Mouse (Mus musculus) hindbrain, embryonic 13.5 days (tissue): ENCODE data around the gene Gm20441. TPM values are rescaled to one million over a fixed set of nuclear protein-coding genes. Genes with fewer than 3 reads are reported as not detected.

Experiments used
- ATAC-seq: fragments of 200-750 bp; cut with Nextera tagmentation; 2 replicates; pipeline ENCODE4 v1.8.0; 2017; ENCODE audit warnings: moderate TSS enrichment; ENCODE audit not compliant: low FRiP score
- H3K27ac ChIP-seq: fragments of 300-500 bp; sonication (generic); 2 replicates; pipeline ENCODE4 v1.5.1; 2015; ENCODE audit warnings: inconsistent platforms, mild to moderate bottlenecking, moderate library complexity
- H3K27me3 ChIP-seq: fragments of 300-500 bp; sonication (generic); 2 replicates; pipeline ENCODE4 v1.6.1; 2015; ENCODE audit warnings: mild to moderate bottlenecking, inconsistent platforms
- H3K36me3 ChIP-seq: fragments of 300-500 bp; sonication (generic); 2 replicates; pipeline ENCODE4 v1.6.1; 2015; ENCODE audit warnings: mild to moderate bottlenecking, inconsistent platforms
- H3K4me1 ChIP-seq: fragments of 300-500 bp; sonication (generic); replicated peaks from 2 replicates; pipeline ENCODE4 v1.6.1; 2015; ENCODE audit warnings: inconsistent platforms
- H3K4me2 ChIP-seq: fragments of 300-500 bp; sonication (generic); 2 replicates; pipeline ENCODE4 v1.6.1; 2015; ENCODE audit warnings: inconsistent platforms, mild to moderate bottlenecking, moderate library complexity
- H3K4me3 ChIP-seq: fragments of 300-500 bp; sonication (generic); 2 replicates; pipeline ENCODE4 v1.5.1; 2015; ENCODE audit warnings: mild to moderate bottlenecking, inconsistent platforms
- H3K9ac ChIP-seq: fragments of 300-500 bp; sonication (generic); 2 replicates; pipeline ENCODE4 v1.6.1; 2015; ENCODE audit warnings: mild to moderate bottlenecking, inconsistent platforms
- H3K9me3 ChIP-seq: fragments of 300-500 bp; sonication (generic); 2 replicates; pipeline ENCODE4 v1.6.1; 2016; ENCODE audit warnings: inconsistent platforms
- WGBS: fragments of 180-500 bp; shearing (Covaris S2); methylation state at CpG from one replicate; pipeline ENCODE4 v1.1.7; 2015; 5-methylcytosine and 5-hydroxymethylcytosine counted together
- polyA plus RNA-seq: library from polyadenylated mRNA; unstranded; fragments of >200 nt; fragmentation: Nextera tagmentation; extraction: Ambion mirVana; gene quantifications from 2 replicates; pipeline ENCODE4 v1.2.1, GENCODE M21; 2015

Gene Gm20441
- polyA plus RNA-seq, 1 experiment from 2014 or later, result not detected

- no peaks in the 10 kb centered on the region for H3K9me3 ChIP-seq
- H3K27me3 ChIP-seq, result peaks cover 22% of the 10 kb centered on the region
- ATAC-seq, result 0 out of 2 replicates have a peak, but pooled peaks have one; percentile 41
- 3% methylated on average over 18 of the region's 18 CpGs for WGBS
- H3K4me3 ChIP-seq, result peak within 1 kb of the TSS; percentile 41
- peak within 1 kb of the TSS; percentile 68 for H3K4me2 ChIP-seq
- H3K4me1 ChIP-seq, result peaks cover 17% of the 10 kb centered on the region
- H3K9ac ChIP-seq, result peak within 1 kb of the TSS; percentile 66
- H3K36me3 ChIP-seq, result no peaks in the 10 kb centered on the region
- no peak within 1 kb of the TSS for H3K27ac ChIP-seq
These were observed 17.5 kb upstream of the Gm20441 start, which contains the start of gene Gstt1 for GRCm38 (mm10) chr10:75798176-75798696. Gstt1 (minus strand) TSS chr10:75798584.

- Histone ChIP-seq H3K9me3 (no peaks in the 10 kb centered on the region), H3K4me1 (peaks cover 17% of the 10 kb centered on the region), H3K27me3 (peaks cover 22% of the 10 kb centered on the region), H3K4me3 (peak overlapping the region; percentile 41), H3K9ac (peak overlapping the region; percentile 66), H3K4me2 (peak overlapping the region; percentile 68), H3K36me3 (no peaks in the 10 kb centered on the region), H3K27ac (no peak overlapping the region)
- WGBS, result under 1% methylated on average over 12 of the region's 12 CpGs
- peak; percentile 57 for ATAC-seq
These were observed 16.9 kb upstream of the Gm20441 start for GRCm38 (mm10) chr10:75797619-75798175.

- Histone ChIP-seq H3K4me3 (peak overlapping the region; percentile 41), H3K4me1 (peaks cover 17% of the 10 kb centered on the region), H3K9ac (peak overlapping the region; percentile 66; the same call in 1 of the 2 replicates), H3K27me3 (peaks cover 22% of the 10 kb centered on the region), H3K4me2 (peak overlapping the region; percentile 68), H3K27ac (no peak overlapping the region), H3K9me3 (no peaks in the 10 kb centered on the region), H3K36me3 (no peaks in the 10 kb centered on the region)
- no peak for ATAC-seq
- WGBS, result 52% methylated on average over 11 of the region's 11 CpGs
These were observed 16.2 kb upstream of the Gm20441 start for GRCm38 (mm10) chr10:75796731-75797516.

GRCm38 (mm10) chr10:75794880-75795279 lies 14.1 kb upstream of the Gm20441 start:
- H3K27ac ChIP-seq, result no peak overlapping the region
- H3K9me3 ChIP-seq, result no peaks in the 10 kb centered on the region
- peaks cover 21% of the 10 kb centered on the region for H3K4me1 ChIP-seq
- peaks cover 22% of the 10 kb centered on the region for H3K27me3 ChIP-seq
- ATAC-seq, result no peak
- WGBS, result 35% methylated on average over 3 of the region's 3 CpGs
- H3K36me3 ChIP-seq, result no peaks in the 10 kb centered on the region
- H3K4me3 ChIP-seq, result no peak overlapping the region
- no peak overlapping the region for H3K9ac ChIP-seq
- H3K4me2 ChIP-seq, result no peak overlapping the region

- H3K4me2 ChIP-seq, result no peak overlapping the region
- H3K4me1 ChIP-seq, result peaks cover 4% of the 10 kb centered on the region
- no peaks in the 10 kb centered on the region for H3K9me3 ChIP-seq
- ATAC-seq, result no peak
- H3K36me3 ChIP-seq, result no peaks in the 10 kb centered on the region
- H3K9ac ChIP-seq, result peak overlapping the region; percentile 46; the same call in 1 of the 2 replicates
- WGBS, result 23% methylated on average over 7 of the region's 7 CpGs
- no peak overlapping the region for H3K4me3 ChIP-seq
- H3K27ac ChIP-seq, result peak overlapping the region; percentile 18; the same call in 1 of the 2 replicates
- H3K27me3 ChIP-seq, result 0 out of 2 replicates have a peak, but pooled peaks cover 3% of the 10 kb centered on the region
These were observed 10.0 kb upstream of the Gm20441 start for GRCm38 (mm10) chr10:75790773-75791172.

GRCm38 (mm10) chr10:75789841-75790240 lies 9.1 kb upstream of the Gm20441 start:
- H3K9ac ChIP-seq, result no peak overlapping the region
- peaks cover 7% of the 10 kb centered on the region; the same call in 1 of the 2 replicates for H3K27me3 ChIP-seq
- H3K4me3 ChIP-seq, result no peak overlapping the region
- no peak for ATAC-seq
- H3K4me1 ChIP-seq, result peaks cover 4% of the 10 kb centered on the region
- H3K4me2 ChIP-seq, result no peak overlapping the region
- H3K27ac ChIP-seq, result no peak overlapping the region
- no peaks in the 10 kb centered on the region for H3K36me3 ChIP-seq
- no peaks in the 10 kb centered on the region for H3K9me3 ChIP-seq
- WGBS, result 87% methylated on average over 5 of the region's 5 CpGs

GRCm38 (mm10) chr10:75789081-75789735 lies 8.5 kb upstream of the Gm20441 start:
- Histone ChIP-seq H3K9me3 (no peaks in the 10 kb centered on the region), H3K9ac (no peak overlapping the region), H3K4me2 (no peak overlapping the region), H3K36me3 (no peaks in the 10 kb centered on the region), H3K4me3 (no peak overlapping the region), H3K4me1 (peaks cover 4% of the 10 kb centered on the region), H3K27me3 (peaks cover 6% of the 10 kb centered on the region; the same call in 1 of the 2 replicates), H3K27ac (no peak overlapping the region)
- WGBS, result 74% methylated on average over 6 of the region's 6 CpGs
- ATAC-seq, result no peak

- Histone ChIP-seq H3K4me2 (no peak overlapping the region), H3K36me3 (no peaks in the 10 kb centered on the region), H3K27me3 (peaks cover 15% of the 10 kb centered on the region), H3K4me3 (no peak overlapping the region), H3K9me3 (no peaks in the 10 kb centered on the region), H3K9ac (no peak overlapping the region), H3K27ac (no peak overlapping the region), H3K4me1 (peaks cover 4% of the 10 kb centered on the region)
- no peak for ATAC-seq
- WGBS, result 95% methylated on average over 8 of the region's 8 CpGs
These were observed 7.5 kb upstream of the Gm20441 start for GRCm38 (mm10) chr10:75788277-75788676.

- Histone ChIP-seq H3K4me2 (no peak overlapping the region), H3K9me3 (no peaks in the 10 kb centered on the region), H3K4me3 (no peak overlapping the region), H3K9ac (no peak overlapping the region), H3K4me1 (peaks cover 8% of the 10 kb centered on the region), H3K27me3 (peaks cover 43% of the 10 kb centered on the region), H3K36me3 (no peaks in the 10 kb centered on the region), H3K27ac (no peak overlapping the region)
- ATAC-seq, result no peak
- WGBS, result 76% methylated on average over 1 of the region's 1 CpGs
These were observed 4.7 kb upstream of the Gm20441 start for GRCm38 (mm10) chr10:75785442-75785841.

GRCm38 (mm10) chr10:75779206-75780174 lies 1.3 kb downstream of the Gm20441 start:
- Histone ChIP-seq H3K36me3 (no peaks in the 10 kb centered on the region), H3K4me2 (no peak overlapping the region), H3K9me3 (no peaks in the 10 kb centered on the region), H3K27me3 (peaks cover 80% of the 10 kb centered on the region), H3K27ac (no peak overlapping the region), H3K9ac (no peak overlapping the region), H3K4me3 (no peak overlapping the region), H3K4me1 (peaks cover 11% of the 10 kb centered on the region)
- ATAC-seq, result no peak
- WGBS, result 47% methylated on average over 15 of the region's 15 CpGs

- Histone ChIP-seq H3K4me3 (no peak overlapping the region), H3K9ac (no peak overlapping the region), H3K27me3 (peaks cover 68% of the 10 kb centered on the region), H3K4me1 (peaks cover 15% of the 10 kb centered on the region), H3K36me3 (no peaks in the 10 kb centered on the region), H3K27ac (no peak overlapping the region), H3K9me3 (no peaks in the 10 kb centered on the region), H3K4me2 (no peak overlapping the region)
- no peak for ATAC-seq
- WGBS, result 77% methylated on average over 2 of the region's 2 CpGs
These were observed 2.9 kb downstream of the Gm20441 start for GRCm38 (mm10) chr10:75777885-75778284.
